Mouse (Mus musculus) liver, embryonic 16.5 days (tissue): ENCODE measurements around the gene 2310030G06Rik. TPM values are rescaled to one million over a fixed set of nuclear protein-coding genes. Genes with fewer than 3 reads are reported as not detected.

ENCODE experiments used
- ATAC-seq: fragments of 200-750 bp; cut with Nextera tagmentation; 2 replicates; pipeline ENCODE4 v1.8.0; 2017; ENCODE audit warnings: low read depth, mild to moderate bottlenecking, moderate number of reproducible peaks, moderate library complexity
- H3K27ac ChIP-seq: fragments of 300-500 bp; sonication (generic); 2 replicates; pipeline ENCODE4 v1.5.1; 2014; ENCODE audit warnings: mild to moderate bottlenecking, low read length
- H3K27me3 ChIP-seq: fragments of 300-500 bp; sonication (generic); 2 replicates; pipeline ENCODE4 v1.6.1; 2014; ENCODE audit warnings: low read depth, low read length, mixed read lengths; ENCODE audit not compliant: control insufficient read depth, insufficient read depth
- H3K36me3 ChIP-seq: fragments of 300-500 bp; sonication (generic); 2 replicates; pipeline ENCODE4 v1.6.1; 2014; ENCODE audit warnings: mild to moderate bottlenecking; ENCODE audit not compliant: control insufficient read depth, insufficient read depth
- H3K4me1 ChIP-seq: fragments of 300-500 bp; sonication (generic); 2 replicates; pipeline ENCODE4 v1.6.1; 2014; ENCODE audit warnings: low read depth, low read length, mixed read lengths; ENCODE audit not compliant: control insufficient read depth
- H3K4me2 ChIP-seq: fragments of 300-500 bp; sonication (generic); 2 replicates; pipeline ENCODE4 v1.6.1; 2014; ENCODE audit warnings: low read depth, low read length, mixed read lengths
- H3K4me3 ChIP-seq: fragments of 300-500 bp; sonication (generic); 2 replicates; pipeline ENCODE4 v1.5.1; 2014; ENCODE audit warnings: low read depth, mild to moderate bottlenecking, low read length
- H3K9ac ChIP-seq: fragments of 300-500 bp; sonication (generic); 2 replicates; pipeline ENCODE4 v1.6.1; 2014; ENCODE audit warnings: low read depth, low read length
- H3K9me3 ChIP-seq: fragments of 300-500 bp; sonication (generic); replicated peaks from 2 replicates; pipeline ENCODE4 v1.6.1; 2016; ENCODE audit warnings: low read length; ENCODE audit not compliant: control insufficient read depth
- WGBS: fragments of 180-500 bp; shearing (Covaris S2); extraction: QIAGEN DNeasy Blood & Tissue Kit; methylation state at CpG from one replicate; pipeline ENCODE4 v1.1.7; 2014; ENCODE audit not compliant: insufficient replicate concordance; 5-methylcytosine and 5-hydroxymethylcytosine counted together
- polyA plus RNA-seq: library from polyadenylated mRNA; unstranded; fragments of >200 nt; fragmentation: Nextera tagmentation; extraction: Ambion mirVana; gene quantifications from 2 replicates; pipeline ENCODE4 v1.2.1, GENCODE M21; 2015

Gene 2310030G06Rik
- 4.6 and 5.2 TPM in 2 replicates for polyA plus RNA-seq

GRCm38 (mm10) chr9:50746214-50746677 is at the start of gene 2310030G06Rik:
2310030G06Rik (minus strand) TSS chr9:50746536.
- H3K9ac ChIP-seq = peak within 1 kb of the TSS; percentile 57
- no peaks in the 10 kb centered on the region; the same call in 1 of the 2 replicates for H3K4me1 ChIP-seq
- H3K4me2 ChIP-seq = peak within 1 kb of the TSS; percentile 42
- no peaks in the 10 kb centered on the region for H3K9me3 ChIP-seq
- H3K36me3 ChIP-seq = no peaks in the 10 kb centered on the region
- peak within 1 kb of the TSS; percentile 69 for H3K27ac ChIP-seq
- H3K4me3 ChIP-seq = peak within 1 kb of the TSS; percentile 55
- peak; percentile 74 for ATAC-seq
- WGBS = 12% methylated on average over 19 of the region's 19 CpGs
- peaks cover 5% of the 10 kb centered on the region; the same call in 1 of the 2 replicates for H3K27me3 ChIP-seq

DNA sequence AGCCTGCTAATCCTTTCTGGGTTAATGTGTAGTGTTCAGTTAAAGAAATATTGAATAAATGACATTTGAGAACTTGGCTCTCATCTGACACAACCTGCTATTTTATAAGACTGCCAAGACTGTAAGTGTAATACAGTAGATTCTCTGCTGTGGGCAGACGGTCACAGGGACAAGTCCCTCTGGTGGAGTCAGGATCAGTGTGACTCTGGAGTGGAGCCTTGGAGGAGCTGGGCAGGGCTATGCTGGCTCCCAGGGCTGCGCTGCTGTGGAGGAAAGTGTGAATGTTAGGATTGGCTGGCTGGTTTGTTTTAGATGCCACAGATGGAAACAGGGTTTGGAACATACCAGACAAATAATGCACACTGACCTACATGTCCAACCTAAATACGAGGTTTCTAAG is 48.9 kb upstream of the 2310030G06Rik start:
- Histone ChIP-seq H3K36me3 (peaks cover 4% of the 10 kb centered on the region; the same call in 1 of the 2 replicates), H3K27ac (no peak overlapping the region), H3K4me1 (no peaks in the 10 kb centered on the region), H3K27me3 (no peaks in the 10 kb centered on the region), H3K9me3 (no peaks in the 10 kb centered on the region), H3K4me3 (no peak overlapping the region), H3K4me2 (no peak overlapping the region), H3K9ac (no peak overlapping the region)
- WGBS = 83% methylated on average over 3 of the region's 3 CpGs
- no peak for ATAC-seq

DNA sequence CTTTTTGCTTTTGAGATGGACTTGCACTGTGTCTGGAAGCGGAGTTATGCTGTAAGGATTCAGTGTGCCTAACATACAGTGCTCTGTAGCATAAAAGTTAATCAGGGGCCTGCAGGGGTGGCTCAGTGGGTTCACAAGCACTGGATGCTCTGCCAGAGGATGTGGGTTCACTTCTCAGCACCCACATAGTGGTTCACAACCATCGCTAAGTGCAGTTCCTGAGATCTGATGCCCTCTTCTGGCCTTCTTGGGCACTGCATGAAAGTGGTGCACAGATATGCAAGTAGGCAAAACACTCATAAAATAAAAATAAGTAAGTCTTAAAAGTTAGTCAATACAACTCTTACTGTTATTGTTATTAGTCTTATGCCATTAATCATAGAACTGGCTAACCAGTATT is 35.8 kb upstream of the 2310030G06Rik start:
- WGBS = 60% methylated on average over 2 of the region's 2 CpGs
- Histone ChIP-seq H3K36me3 (peaks cover 12% of the 10 kb centered on the region), H3K4me1 (no peaks in the 10 kb centered on the region)

DNA sequence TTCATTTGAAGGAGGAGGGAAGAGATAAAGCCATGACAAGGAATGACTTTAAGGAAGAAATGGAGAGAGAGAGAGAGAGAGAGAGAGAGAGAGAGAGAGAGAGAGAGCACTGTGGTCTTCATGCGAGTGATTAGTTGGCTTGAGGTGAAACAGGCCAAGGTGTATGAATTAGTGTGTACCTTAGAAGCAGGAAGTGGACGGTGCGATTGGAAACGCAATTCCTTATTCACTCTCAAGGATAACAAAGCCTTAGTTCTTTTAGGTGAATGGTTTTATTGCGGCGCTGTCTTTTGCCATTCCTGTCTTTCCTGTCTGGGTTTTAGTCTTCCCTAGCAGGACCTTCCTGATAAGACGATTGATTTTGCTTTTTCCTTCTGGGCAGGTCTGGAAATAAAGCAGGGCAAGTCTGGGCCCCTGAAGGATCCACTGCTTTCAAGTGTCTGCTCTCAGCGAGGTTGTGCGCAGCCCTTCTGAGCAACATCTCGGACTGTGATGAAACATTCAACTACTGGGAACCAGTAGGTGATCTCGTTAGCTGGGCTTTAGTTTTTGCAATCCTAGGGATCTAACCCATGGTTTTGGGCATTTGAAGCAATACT is 29.9 kb upstream of the 2310030G06Rik start:
- no peak overlapping the region for H3K27ac ChIP-seq
- peaks cover 21% of the 10 kb centered on the region for H3K4me1 ChIP-seq
- no peak for ATAC-seq
- H3K36me3 ChIP-seq = peaks cover 2% of the 10 kb centered on the region; the same call in 1 of the 2 replicates
- H3K4me2 ChIP-seq = peak overlapping the region; percentile 98
- peak overlapping the region; percentile 95 for H3K4me3 ChIP-seq
- peak overlapping the region; percentile 95 for H3K9ac ChIP-seq
- WGBS = 53% methylated on average over 11 of the region's 11 CpGs
- H3K9me3 ChIP-seq = no peaks in the 10 kb centered on the region
- H3K27me3 ChIP-seq = no peaks in the 10 kb centered on the region

More for the DNA sequence above, 35.8 kb upstream of the 2310030G06Rik start:
- no peak overlapping the region for H3K4me2 ChIP-seq
- H3K9ac ChIP-seq = no peak overlapping the region
- H3K27ac ChIP-seq = no peak overlapping the region
- H3K4me3 ChIP-seq = no peak overlapping the region
- no peaks in the 10 kb centered on the region for H3K9me3 ChIP-seq
- ATAC-seq = no peak
- H3K27me3 ChIP-seq = no peaks in the 10 kb centered on the region

GRCm38 (mm10) chr9:50775662-50776126 is 29.4 kb upstream of the 2310030G06Rik start:
- Histone ChIP-seq H3K27ac (peak overlapping the region; percentile 74; the same call in 1 of the 2 replicates), H3K4me1 (peaks cover 21% of the 10 kb centered on the region), H3K9me3 (no peaks in the 10 kb centered on the region), H3K27me3 (no peaks in the 10 kb centered on the region), H3K4me3 (peak overlapping the region; percentile 95), H3K9ac (peak overlapping the region; percentile 95), H3K36me3 (peaks cover 2% of the 10 kb centered on the region; the same call in 1 of the 2 replicates), H3K4me2 (peak overlapping the region; percentile 98)
- under 1% methylated on average over 30 of the region's 30 CpGs for WGBS
- ATAC-seq = 0 out of 2 replicates have a peak, but pooled peaks have one; percentile 22

GRCm38 (mm10) chr9:50774991-50775612 is 28.8 kb upstream of the 2310030G06Rik start, which contains the start of the genes Alg9 and 1110032A03Rik:
Alg9 (plus strand) TSS chr9:50775019.
1110032A03Rik (minus strand) TSS chr9:50775520.
- H3K27ac ChIP-seq = peak within 1 kb of the TSS; percentile 74
- H3K4me3 ChIP-seq = peak within 1 kb of the TSS; percentile 95
- H3K27me3 ChIP-seq = no peaks in the 10 kb centered on the region
- ATAC-seq = peak; percentile 70
- H3K4me2 ChIP-seq = peak within 1 kb of the TSS; percentile 98
- H3K9ac ChIP-seq = peak within 1 kb of the TSS; percentile 95
- no peaks in the 10 kb centered on the region for H3K9me3 ChIP-seq
- H3K4me1 ChIP-seq = peaks cover 21% of the 10 kb centered on the region
- peaks cover 2% of the 10 kb centered on the region; the same call in 1 of the 2 replicates for H3K36me3 ChIP-seq
- under 1% methylated on average over 46 of the region's 51 CpGs for WGBS

DNA sequence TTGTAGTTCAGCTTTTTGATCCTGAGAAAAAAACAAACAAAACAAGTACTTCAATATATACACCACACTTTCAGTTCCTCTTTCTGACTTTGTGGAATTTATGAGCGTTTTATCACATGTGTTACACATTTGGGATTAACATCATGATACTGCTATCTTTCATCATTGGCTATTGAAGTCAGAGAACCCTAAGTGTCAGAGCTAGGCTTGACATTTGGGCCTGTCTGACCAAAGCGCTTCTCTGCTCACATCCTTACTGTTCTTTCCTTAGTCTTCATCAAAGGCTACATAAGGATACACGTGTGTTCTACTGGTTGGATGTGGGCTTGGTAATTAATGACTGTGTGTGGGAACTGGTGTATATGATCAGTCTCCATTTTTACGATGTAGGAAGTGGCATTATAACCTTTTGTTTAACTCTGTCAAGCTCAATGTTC is 27.7 kb upstream of the 2310030G06Rik start:
- H3K27ac ChIP-seq = peak overlapping the region; percentile 42
- H3K27me3 ChIP-seq = no peaks in the 10 kb centered on the region
- 33% methylated on average over 4 of the region's 4 CpGs for WGBS
- H3K4me3 ChIP-seq = no peak overlapping the region
- peaks cover 27% of the 10 kb centered on the region for H3K4me1 ChIP-seq
- peak overlapping the region; percentile 98 for H3K4me2 ChIP-seq
- H3K36me3 ChIP-seq = peaks cover 2% of the 10 kb centered on the region; the same call in 1 of the 2 replicates
- H3K9ac ChIP-seq = peak overlapping the region; percentile 3
- no peaks in the 10 kb centered on the region for H3K9me3 ChIP-seq
- ATAC-seq = no peak

GRCm38 (mm10) chr9:50770011-50770410 is 23.7 kb upstream of the 2310030G06Rik start:
- no peak overlapping the region for H3K4me3 ChIP-seq
- WGBS = 65% methylated on average over 2 of the region's 2 CpGs
- H3K27ac ChIP-seq = no peak overlapping the region
- ATAC-seq = no peak
- H3K9me3 ChIP-seq = no peaks in the 10 kb centered on the region
- no peaks in the 10 kb centered on the region for H3K27me3 ChIP-seq
- peaks cover 26% of the 10 kb centered on the region for H3K4me1 ChIP-seq
- H3K9ac ChIP-seq = no peak overlapping the region
- peaks cover 2% of the 10 kb centered on the region; the same call in 1 of the 2 replicates for H3K36me3 ChIP-seq
- no peak overlapping the region for H3K4me2 ChIP-seq
